Mouse (Mus musculus): ENCODE data around the gene Dnal4. TPM values are rescaled to one million over a fixed set of nuclear protein-coding genes. Genes with fewer than 3 reads are reported as not detected.

Dnal4 gene
- total RNA-seq, 2 experiments from 2014 or later = 46.7 to 54.9 TPM

DNA sequence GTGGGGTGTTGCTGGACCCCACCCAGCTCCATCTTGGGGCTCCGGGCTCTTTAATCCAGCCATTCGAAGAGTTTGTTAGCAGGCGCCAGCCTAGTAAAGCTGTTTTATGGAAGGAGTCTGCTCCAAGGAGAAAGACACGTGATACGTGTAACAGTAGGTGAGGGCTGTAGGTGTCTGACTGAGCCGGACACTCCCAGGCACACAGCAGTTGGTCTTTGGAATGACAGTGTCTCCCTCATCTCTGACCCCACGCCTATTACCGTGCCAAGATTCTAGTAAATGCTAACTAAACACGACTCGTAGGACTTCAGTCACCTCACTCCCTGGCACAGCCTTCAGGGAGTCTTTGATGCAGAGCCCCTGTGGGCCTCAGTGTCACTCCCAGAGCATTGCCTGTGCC is 32.3 kb downstream of the Dnal4 start:
- intact Hi-C loops (cut with DNase I) = no loop called here
- no peak for DNase-seq (ENCODE audit: low spot score in 2 of 2)

DNA sequence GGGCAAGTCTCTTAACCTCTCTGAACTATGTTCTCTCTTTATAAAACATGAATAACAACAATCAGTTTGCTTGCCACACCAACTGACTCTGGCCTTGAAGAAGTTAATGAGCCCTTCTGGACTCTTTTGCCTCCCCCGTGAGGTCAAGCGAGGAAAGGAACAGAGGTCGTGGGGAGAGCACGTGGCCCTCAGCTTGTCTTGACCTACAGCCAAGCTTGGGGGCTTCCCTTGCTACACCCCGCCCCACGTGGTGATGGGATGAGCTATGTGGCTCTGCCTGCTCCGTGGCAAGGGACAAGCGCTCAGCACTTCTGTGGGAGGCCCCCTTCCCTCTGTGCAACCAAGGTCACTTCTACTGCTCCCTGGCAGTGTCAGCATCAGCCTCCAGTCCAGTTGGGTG is 32.9 kb downstream of the Dnal4 start:
- intact Hi-C loops (cut with DNase I) = no loop called here
- no peak for DNase-seq (ENCODE audit: low spot score in 2 of 2)

DNA sequence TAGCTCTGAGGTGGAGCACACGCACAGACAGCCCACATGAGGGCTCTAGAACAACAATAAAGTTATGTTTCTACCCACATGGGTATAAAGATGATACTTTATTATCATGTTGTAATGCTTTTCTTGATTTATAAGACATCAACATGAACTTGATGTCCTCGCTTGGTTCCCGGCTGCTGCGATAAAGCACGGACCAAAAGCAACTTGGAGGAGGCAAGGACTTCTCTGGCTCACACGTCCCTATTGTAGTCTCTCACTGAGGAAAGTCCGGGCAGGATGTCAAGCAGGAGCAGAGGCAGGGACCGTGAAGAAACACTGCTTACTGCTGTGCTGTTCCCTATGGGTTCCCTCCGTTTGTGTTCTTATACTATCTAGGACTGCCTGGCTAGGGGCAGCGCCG is 33.6 kb downstream of the Dnal4 start:
- DNase-seq (ENCODE audit: low spot score in 2 of 2) = no peak
- intact Hi-C loops (cut with DNase I) = no loop called here

DNA sequence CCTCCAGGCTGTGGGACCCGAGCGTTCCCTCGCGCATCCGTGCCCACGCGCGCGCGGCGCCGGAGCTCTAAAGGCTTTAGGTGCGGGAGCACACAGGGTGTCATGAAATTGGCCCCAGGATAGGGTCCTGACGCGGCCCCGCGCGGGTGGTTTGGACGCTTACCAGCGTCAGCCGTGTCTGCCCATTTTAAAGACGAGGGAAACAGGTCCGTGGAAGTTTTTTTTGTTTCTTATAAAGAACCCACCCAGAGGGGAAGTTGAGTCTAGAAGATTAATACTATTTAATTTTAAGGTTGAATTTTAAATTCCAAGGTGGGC is 35.0 kb downstream of the Dnal4 start:
- intact Hi-C loops (cut with DNase I) = no loop called here

DNA sequence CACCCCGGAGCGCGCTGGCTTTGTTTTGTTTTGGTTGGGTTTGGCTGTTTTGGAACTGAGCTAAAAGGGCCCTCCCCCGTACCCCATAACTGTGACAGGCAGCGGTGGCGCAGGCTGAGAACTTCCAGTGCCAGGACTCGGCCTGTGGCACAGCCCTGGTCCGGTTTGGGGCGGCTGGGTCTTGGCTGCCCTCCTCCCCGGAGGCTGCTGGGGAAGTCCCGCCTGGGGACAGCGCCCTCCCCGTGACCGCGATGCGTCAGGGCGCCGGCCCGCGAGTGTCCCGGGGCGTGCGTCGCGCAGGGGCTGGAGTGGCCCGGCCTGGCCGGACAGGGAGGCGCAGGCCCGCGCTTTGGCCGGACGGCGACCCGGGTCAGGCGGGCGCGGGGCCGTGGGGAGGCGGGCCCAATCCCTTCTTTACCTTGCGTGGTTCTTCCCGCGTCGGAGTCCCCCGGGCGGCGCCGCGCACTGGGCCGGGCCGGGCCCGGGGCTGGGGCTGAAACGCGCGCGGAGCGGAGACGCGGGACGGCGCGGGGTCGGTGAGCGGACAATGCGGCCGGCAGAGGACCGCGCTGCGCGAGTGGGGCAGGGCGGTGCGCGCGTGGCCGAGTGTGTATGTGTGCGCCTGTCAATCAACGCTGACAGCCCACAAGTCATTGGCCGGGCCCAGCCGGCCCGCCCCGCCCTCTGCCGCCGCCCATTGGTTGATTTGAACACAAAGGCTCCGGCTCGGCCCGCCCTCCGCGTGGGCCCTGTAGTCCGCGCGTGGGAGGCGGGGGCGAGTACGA is 35.5 kb downstream of the Dnal4 start, which contains the start of gene Sun2:
Gene Sun2 (minus strand): TSS at position 616 of the 785 bp plus-strand sequence.
- peak; percentile 94 for DNase-seq (ENCODE audit: low spot score in 2 of 2)
- intact Hi-C loops (cut with DNase I) = no loop called here

More for the DNA sequence above, 35.0 kb downstream of the Dnal4 start:
- no peak for DNase-seq (ENCODE audit: low spot score in 2 of 2)

DNA sequence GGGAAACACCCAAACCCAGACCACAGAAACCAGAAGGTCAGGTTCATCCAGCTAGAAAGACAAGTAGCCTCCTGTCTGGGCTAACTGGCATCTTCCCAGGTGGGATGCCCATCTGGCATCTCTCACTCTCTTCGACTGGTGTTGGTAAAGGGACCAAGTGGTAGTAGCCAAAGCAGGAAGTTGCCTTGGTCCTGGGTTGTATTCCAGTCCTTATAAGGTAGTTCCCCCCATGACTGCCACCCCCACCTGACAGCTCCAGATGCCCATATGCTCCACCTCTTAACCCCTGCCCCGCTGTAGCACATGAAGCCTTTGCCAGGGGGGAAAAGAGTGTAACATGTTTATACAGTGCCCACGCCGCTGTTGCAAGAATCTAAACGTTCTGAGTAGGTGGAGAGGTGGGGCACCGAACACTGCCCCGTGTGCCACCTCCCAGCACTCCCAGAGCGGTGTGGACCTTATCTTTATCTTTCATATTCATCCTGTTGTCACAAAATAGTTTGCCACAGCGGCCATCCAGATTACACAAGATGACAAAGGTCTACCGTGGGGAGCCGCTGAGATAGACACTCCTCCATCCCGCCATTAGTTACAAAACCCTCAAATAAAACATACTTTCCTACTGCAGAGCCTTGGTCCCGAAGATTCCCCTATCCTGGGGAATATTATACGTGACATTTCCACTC is 36.3 kb downstream of the Dnal4 start:
- intact Hi-C loops (cut with DNase I) = no loop called here
- DNase-seq (ENCODE audit: low spot score in 2 of 2) = no peak

DNA sequence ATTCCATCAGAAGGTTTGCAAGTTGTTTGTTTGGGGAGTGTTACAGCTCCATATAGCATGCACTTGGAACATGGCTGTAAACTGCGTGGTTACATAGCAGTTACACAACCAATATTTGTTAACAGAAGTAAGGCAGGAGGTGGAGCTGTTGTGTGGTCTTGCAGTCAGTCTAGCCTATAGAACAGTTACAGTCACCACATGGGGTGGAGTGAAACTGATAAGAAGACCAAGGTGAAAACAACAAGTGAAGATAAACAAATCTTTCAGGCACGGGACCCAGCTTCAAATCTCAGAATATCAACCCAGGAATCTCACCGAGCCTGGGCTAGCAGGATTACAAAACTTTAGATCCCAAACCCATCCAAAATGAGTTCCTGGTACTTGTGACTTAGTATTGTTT is 36.9 kb downstream of the Dnal4 start:
- no peak for DNase-seq (ENCODE audit: low spot score in 2 of 2)
- intact Hi-C loops (cut with DNase I) = no loop called here

DNA sequence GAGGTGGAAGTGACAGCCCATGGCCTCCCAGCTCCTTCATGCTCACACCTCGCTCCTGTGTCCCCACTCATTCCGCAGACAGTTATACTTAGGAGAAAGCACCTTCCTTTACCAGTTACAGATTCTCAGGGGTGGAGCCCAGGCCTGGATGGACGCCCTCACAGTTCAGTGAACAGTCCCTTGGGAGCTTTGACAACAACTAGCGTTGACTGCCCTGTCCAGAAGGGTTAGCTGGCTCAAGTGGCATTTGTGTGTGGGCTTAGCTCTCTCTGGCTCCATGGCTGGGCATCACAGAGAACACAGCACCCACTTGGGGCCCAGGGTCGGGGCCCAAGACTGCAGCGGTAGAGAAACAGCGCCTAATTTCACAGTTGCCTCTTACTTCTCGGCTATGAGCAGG is 43.3 kb downstream of the Dnal4 start:
- DNase-seq (ENCODE audit: low spot score in 2 of 2) = no peak
- intact Hi-C loops (cut with DNase I) = no loop called here

DNA sequence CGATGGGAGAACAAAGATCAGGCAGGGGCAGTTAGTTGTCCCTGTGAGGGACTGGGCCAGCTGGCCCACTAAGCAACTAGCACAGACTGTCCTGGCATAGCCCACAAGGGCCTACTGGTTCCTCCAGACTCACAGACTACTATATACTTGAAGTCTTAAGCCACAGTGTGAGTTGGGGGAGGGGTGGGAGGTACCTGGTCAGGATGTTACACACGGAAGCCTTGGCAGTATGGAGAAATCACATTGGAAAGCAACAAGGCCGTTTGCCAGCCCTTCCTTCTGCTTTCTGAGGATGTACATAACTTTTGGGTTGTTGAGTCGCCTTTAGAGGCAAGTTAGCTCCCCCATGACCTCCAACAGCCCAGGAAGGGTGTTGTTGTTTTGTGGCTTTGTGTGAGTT is 44.0 kb downstream of the Dnal4 start:
- intact Hi-C loops (cut with DNase I) = no loop called here
- DNase-seq (ENCODE audit: low spot score in 2 of 2) = no peak

DNA sequence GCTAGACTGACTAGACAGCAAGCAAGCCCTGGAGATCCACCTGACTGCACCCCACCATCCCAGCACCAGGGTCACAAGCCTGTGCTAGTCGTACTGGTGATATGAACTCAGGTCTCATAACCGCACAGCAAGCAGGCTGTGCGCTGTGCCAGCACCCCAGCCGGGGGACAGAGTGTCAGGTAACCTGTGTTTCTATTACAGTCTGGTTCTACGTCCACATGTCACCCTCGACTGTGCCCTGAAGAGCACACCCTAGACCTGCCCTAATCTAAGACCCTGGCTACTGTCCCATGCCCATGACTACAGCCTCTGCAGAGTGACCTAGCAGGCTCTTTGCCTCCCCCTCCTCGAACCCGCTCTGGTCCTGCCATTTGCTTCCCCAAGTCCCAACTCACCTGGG is 44.5 kb downstream of the Dnal4 start:
- intact Hi-C loops (cut with DNase I) = no loop called here
- no peak for DNase-seq (ENCODE audit: low spot score in 2 of 2)

DNA sequence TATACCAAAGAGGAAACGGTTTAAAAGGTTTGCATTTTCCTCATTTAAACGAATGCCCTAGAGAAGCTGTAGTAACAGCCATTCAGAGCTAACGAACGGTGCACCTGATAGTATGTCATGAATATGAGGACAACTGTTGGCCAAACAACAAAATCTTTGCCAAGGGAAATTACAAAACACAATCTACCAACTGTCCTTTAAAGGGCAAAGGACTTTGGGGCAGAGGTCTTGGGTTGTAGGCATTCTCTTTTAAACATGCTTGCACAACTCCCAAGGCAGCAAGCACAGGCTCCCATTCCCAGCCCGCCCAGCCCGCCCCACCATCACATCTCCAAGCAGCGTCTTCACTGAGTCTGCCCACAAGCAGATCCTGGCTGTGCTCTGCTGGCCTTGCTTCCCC is 46.1 kb downstream of the Dnal4 start:
- DNase-seq (ENCODE audit: low spot score in 2 of 2) = no peak
- intact Hi-C loops (cut with DNase I) = no loop called here

DNA sequence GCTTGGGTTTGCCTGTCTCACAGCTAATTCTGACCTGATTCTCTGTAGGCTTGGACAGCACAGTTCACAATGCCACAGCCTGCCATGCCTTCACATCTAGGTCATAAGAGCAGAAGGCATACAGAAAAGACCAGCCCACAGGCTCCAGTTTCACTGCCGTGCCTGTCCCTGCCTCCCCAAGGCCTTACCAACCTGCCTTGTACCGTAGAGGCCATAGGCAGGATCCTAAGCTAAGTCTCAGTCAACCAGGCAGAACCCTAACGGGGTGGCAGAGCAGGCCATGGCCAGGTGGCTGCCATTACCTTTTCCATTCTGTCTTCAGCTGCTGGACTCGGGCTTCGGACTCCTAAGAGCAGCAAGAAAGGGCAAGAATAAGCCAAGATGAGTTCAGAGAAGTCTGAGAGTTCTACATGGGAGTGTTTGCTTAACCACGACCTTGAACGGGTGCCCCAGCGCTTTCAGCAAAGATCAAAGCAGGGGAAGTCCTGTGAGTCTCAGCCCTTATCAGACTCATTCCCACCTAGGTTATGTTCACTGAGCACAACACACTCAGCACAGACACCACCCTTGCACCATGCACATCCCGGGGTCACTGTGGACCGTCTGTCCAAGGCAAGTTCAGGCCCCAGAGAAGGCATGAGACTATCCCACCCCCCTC is 48.8 kb downstream of the Dnal4 start:
- intact Hi-C loops (cut with DNase I) = no loop called here
- no peak for DNase-seq (ENCODE audit: low spot score in 2 of 2)

DNA sequence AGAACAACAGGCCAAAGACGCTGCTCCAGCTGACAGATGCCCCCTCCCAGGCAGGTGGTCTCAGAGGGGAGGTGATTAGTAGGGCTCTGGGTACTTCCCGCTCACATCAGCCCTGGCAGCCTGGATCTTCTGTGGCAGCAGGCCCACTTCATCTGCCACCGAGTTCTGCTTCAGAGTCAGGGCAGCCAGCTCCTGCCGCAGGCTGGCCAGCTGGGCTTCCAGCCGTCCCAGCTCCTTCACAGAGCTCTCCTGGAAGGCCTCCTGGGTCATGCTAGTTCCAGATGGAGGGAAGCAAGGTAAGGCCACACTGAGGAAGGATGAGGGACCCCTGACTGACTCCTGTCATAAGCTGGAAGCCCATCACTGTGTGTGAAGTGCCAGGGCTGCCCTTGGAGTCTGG is 49.3 kb downstream of the Dnal4 start:
- intact Hi-C loops (cut with DNase I) = no loop called here
- DNase-seq (ENCODE audit: low spot score in 2 of 2) = no peak

DNA sequence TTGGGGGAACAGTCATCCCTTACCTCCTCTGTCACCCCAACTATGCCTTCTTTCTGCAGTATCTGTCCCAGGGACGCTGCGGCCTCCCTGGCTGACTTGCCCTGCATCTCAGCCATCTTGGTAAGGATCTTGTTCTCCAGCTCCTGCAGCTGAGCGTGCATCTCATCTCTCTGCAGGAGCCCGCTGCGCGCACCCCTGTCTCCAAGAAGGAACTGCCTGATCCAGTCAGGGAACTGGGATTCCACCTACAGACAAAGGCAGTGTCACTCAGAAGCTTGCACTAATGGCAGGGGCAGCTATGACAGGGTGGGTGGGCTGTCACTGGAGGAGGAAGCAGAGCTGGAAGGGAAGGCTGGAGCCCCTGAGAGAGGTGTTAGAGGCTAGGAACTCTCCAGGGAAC is 49.8 kb downstream of the Dnal4 start:
- intact Hi-C loops (cut with DNase I) = no loop called here
- no peak for DNase-seq (ENCODE audit: low spot score in 2 of 2)

DNA sequence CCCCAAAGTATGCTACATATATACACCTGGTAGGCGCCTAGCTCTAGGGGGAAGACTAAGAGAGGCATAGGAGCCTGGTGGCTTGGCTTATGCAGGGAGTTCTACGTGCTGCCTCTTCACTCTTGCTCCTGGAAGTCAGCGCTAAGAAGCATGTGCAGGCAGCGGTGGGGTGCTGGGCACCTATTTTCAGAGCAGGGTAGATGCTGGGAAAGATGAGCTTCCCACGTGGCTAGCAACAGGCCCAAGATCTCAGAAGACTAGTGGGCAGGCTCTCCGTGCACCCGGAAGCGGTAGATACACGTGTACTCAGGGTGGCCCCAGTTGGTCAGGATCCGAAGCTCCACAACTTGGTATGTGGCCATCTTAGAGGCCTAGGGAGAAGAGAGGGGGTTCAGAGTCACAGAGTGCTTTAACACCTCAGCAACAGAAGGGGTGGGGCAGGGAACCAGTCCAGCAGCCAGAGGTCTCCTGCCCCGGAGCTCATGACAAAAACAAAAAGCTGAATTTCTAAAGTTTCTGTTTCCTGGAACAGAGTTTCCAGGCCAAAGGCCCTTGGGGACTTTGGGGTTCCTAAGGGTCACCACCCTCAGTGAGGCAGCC is 52.4 kb downstream of the Dnal4 start:
- intact Hi-C loops (cut with DNase I) = no loop called here
- DNase-seq (ENCODE audit: low spot score in 2 of 2) = peak; percentile 61 to 89

DNA sequence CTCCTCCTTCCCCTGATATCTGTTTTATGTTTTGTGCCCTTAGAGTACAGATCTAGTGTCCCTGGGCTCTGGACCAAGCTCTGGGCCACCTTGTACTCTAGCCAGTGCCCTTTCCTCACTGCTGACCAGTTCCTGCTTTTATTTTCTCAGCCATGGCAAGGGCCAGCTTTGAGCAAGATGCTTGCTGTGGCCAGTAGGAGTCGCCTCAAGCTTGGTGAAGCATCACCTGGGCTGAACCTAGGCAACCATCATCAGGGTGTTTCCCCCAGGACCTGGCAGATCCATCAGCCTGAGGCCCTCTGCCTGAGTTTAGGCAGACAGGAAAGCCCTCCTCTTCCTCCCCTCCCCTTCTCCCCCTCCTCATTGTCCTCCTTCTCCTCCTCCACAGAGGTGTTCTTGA is 54.2 kb downstream of the Dnal4 start:
- intact Hi-C loops (cut with DNase I) = no loop called here
- DNase-seq (ENCODE audit: low spot score in 2 of 2) = peak in 1 of 2 experiments; percentile 60

DNA sequence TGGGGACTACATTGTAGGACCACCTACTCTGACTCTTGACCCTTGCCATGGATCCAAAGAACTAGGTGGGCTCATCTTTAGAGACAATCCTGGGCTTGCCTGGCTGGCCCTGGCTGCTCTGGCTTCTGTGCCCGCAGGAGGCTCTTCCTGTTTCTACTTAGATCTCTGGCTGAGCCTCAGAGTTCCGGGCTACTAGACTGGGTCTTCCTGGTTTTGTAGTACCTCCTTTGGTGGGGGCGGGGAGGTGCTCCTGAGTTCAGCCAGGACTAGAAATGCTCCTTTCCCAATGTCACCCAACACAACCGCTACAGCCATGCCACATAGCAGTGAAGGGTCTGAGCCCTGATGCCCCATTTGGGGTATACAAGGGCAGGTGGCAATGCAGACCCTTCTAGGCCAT is 56.9 kb downstream of the Dnal4 start:
- intact Hi-C loops (cut with DNase I) = no loop called here

DNA sequence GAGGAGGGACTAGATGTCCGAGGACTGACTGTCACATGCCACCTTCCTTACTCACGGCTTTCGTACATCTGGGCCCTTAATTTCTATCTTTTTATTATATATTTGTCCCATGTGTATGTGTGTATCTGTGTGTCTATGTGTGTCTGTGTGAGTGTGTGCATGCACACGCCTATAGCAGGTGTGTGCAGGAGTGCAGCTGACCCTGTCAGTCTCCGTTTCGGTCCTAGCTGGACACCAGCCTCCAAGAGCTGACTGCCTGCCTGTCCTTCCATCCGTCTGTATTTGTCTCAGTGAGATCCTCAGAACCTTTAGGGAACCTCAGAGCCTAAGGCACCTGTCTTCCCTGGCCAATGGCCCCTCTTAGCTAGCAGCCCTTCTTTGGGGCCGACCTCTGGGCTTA is 57.4 kb downstream of the Dnal4 start:
- intact Hi-C loops (cut with DNase I) = no loop called here

More for the DNA sequence above, 56.9 kb downstream of the Dnal4 start:
- DNase-seq (ENCODE audit: low spot score in 2 of 2) = no peak

DNA sequence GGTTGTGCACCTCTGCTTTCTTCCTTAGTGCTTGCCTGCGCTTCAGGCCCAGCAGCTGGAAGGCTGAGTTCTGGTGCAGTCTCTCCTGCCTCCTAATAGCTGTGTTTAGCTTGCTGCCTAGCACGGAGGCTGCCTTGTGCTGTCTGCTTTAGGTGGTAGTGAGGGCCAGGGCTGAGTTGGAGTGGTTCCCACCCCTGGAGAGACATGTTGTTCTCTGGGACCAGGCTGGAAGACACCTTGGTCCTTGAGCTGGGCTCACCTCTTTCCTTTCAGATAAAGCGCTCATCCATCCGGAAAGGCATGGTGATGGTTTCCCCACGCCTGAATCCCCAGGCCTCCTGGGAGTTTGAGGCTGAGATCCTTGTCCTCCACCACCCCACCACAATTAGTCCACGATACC is 60.9 kb downstream of the Dnal4 start:
- no peak for DNase-seq (ENCODE audit: low spot score in 2 of 2)
- intact Hi-C loops (cut with DNase I) = no loop called here

More for the DNA sequence above, 57.4 kb downstream of the Dnal4 start:
- no peak for DNase-seq (ENCODE audit: low spot score in 2 of 2)

DNA sequence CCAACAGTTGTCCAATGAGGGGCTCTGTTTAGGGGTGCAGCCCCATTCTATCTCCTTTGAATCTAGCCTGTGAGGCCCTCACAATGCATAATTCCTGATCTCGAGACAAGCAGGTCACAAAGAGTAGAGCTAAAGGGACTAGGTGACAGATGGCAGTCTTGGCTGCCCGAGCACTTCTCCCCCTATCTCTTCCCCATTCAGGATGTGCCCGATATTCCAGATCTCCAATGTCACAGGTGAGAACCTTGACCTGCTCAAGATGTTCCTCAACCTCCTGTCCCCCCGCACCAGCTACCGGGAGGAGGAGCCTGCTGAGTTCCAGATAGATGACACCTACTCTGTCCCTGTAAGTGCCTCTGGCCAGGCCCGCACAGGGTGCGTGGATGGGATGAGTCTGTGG is 62.0 kb downstream of the Dnal4 start:
- DNase-seq (ENCODE audit: low spot score in 2 of 2) = no peak
- intact Hi-C loops (cut with DNase I) = no loop called here

Data from left cerebral cortex, postnatal 25 days (tissue).